Mouse (Mus musculus) neutrophil, adult 65 days (primary cell): ENCODE measurements around the gene 6030458C11Rik. TPM values are rescaled to one million over a fixed set of nuclear protein-coding genes. Genes with fewer than 3 reads are reported as not detected.

Source experiments
- total RNA-seq: library from RNA; stranded (reverse); gene quantifications from 2 replicates; pipeline ENCODE4 v1.2.4, GENCODE M21; 2023

Gene 6030458C11Rik
- total RNA-seq = 3.4 and 4.4 TPM in 2 replicates

DNA sequence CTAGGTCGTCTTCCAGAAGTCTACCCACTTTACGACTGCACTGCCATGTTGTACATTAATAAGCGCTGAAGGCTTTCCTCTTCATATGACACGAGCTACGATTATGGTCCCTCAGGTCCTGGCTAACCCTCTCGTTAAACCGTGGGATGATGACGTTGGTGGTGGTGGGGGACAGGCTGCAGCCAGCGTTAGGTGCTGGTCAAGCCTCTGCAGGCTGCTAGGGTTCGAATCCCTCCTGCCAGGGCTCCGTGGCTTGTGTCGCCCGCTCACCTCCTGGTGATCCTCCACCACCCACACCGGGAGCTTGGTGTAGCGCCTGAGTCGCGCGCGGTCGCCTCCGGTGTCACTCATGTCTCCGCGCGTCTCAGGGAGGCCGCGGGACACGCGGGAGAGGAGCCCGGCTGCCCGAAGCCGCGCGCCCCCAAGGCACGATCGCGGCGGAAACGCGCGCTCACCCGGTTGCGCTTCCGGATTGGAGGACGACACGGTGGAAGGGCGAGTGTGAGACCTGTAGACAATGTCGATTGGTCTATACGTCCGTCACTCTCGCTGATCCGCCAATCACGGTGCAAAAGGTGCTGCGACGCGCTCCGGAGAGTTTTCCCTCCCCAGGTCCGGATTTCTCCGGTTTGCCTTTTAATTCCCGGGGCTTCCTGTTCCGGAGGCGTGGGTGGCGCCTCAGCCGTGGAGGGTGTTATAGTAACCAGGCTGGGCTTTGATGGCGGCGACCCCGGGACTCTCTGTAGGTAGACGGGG is at the start of gene 6030458C11Rik, which contains the start of gene Drosha:
Gene 6030458C11Rik, minus strand, starts transcription at position 453 of the 756 bp plus-strand sequence.
Gene Drosha, plus strand, starts transcription at position 619 of the 756 bp plus-strand sequence.

Other genes starting within 250 kb of the 6030458C11Rik start
- gene Pdzd2, start 84.7 kb downstream of the 6030458C11Rik start, total RNA-seq = 0.41 and 0.57 TPM in 2 replicates
- 7.2 and 8.7 TPM in 2 replicates for gene Drosha, start 166 bp upstream of the 6030458C11Rik start, total RNA-seq